Mouse (Mus musculus): ENCODE data around the gene Ikbke. TPM values are rescaled to one million over a fixed set of nuclear protein-coding genes. Genes with fewer than 3 reads are reported as not detected.
A peak's percentile ranks its signal among the peaks of the same experiment; 100 is the strongest.

The Ikbke gene
- total and polyA plus RNA-seq, 3 experiments, result 14.0 to 43.8 (median 29.5) TPM

DNA sequence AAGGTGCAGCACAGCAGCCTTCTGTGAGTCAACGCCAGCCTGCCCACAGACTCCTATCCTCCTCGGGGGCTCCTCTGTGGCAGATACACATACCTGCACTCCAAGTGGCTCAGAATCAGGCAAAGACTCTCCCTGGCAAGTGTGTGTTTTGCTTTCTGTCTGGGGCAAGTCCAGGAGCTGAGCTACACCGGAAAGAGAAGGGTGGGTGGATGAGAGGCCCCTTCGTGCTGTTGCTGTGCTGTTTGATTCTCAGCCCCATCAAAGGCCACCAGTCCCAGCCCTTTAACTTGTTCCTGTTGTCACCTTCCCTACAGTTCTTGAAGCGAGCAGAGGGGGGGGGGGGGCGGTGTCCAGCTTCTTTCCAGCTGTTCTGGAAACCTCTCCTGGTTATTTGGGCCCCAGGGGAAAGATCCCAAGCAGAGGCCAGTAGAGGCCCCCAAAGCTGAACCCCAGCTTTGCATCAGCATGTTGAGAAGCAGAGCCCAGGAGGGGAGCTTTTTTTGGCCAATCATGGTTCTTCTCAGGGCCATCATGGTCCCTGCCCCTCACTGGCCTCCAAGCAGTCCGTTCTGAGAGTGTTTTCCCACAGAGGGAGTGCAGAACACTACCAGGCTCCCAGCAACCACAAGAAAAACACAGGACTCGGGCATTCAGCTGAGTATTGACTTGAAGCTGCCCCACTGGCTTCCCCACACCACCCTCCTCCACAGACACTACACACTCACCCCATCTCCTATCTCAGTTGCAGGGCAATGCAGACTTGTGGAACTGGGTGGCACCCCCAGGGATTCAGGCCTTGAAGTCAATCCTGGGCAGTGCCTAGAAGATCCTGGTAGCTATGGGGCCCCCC, 575 bp downstream of the Ikbke start:
- H3K4me3 ChIP-seq (replicated peaks in 1 of 3; ENCODE audit: low read depth in 2 of 3, low read length in 2 of 3, poor library complexity in 1 of 3), result peak overlapping the region; percentile 62 to 83 (median 81)
- dilution Hi-C loops (cut with MboI; ENCODE audit: extremely low pct_ligation_motif_present, extremely low pct_unique_long_range_greater_than_20kb, low sequenced_read_pairs) (no loop called here), in situ Hi-C loops (cut with MboI; ENCODE audit: low pct_ligation_motif_present, low pct_unique_long_range_greater_than_20kb, low sequenced_read_pairs) (no loop called here)
- peak overlapping the region; percentile 88 for H3K9ac ChIP-seq (ENCODE audit: insufficient read depth, low read depth)
- 0 out of 2 replicates have a peak, but pooled peaks have one; percentile 7 for TF ChIP-seq TBP (conservative IDR thresholded peaks at IDR 0.05; ENCODE audit: low read depth, low read length)
- no peak for TF ChIP-seq JUN (IDR thresholded peaks at IDR 0.05; ENCODE audit: insufficient read depth, low read depth, low read length)
- TF ChIP-seq TCF12 (IDR thresholded peaks at IDR 0.05; ENCODE audit: low read depth, low read length), result 0 out of 2 replicates have a peak, but pooled peaks have one; percentile 3
- peak overlapping the region; percentile 92 for H3K4me2 ChIP-seq (ENCODE audit: insufficient read depth, low read depth, poor library complexity, severe bottlenecking)
- H3K79me2 ChIP-seq (replicated peaks; ENCODE audit: control insufficient read depth, extremely low read depth, insufficient read depth, poor library complexity, severe bottlenecking), result peaks cover 18% of the 10 kb centered on the region
- peak overlapping the region; percentile 61 for H3K27ac ChIP-seq (ENCODE audit: insufficient read depth, low read depth)
- peaks cover 13 to 35% of the 10 kb centered on the region in 2 experiments for H3K36me3 ChIP-seq (replicated peaks in 1 of 2; ENCODE audit: control insufficient read depth in 1 of 2, insufficient read depth in 1 of 2, low read length in 1 of 2)
- DNase-seq (ENCODE audit: extremely low read depth), result no peak
- H3K9me3 ChIP-seq (replicated peaks; ENCODE audit: low read length), result no peaks in the 10 kb centered on the region
- H3K4me1 ChIP-seq (ENCODE audit: control insufficient read depth in 1 of 2, insufficient read depth in 2 of 2), result peaks cover 28 to 69% of the 10 kb centered on the region in 2 experiments
- no peaks in the 10 kb centered on the region for H3K27me3 ChIP-seq (replicated peaks)

DNA sequence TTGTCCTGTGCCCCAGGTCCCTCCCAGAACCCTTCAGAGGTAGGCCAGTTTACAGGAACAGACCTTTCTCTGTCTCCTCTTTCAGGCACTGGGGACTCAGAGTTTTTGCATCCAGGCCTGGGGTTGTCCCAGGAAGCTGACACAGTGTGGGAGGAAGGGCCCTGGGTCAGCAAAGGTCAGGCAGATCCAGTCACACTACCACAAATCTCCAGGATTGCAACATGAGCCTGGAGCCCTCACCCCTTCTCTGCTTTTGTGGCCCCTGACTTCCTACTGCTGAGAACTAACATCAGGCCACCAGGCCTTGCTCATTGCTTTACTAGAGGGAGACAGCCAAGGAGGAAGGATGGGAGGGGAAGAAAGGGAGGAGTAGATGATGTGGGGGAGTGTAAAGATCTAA, 2.6 kb downstream of the Ikbke start:
- in situ Hi-C loops (cut with MboI; ENCODE audit: low pct_ligation_motif_present, low pct_unique_long_range_greater_than_20kb, low sequenced_read_pairs) (no loop called here), dilution Hi-C loops (cut with MboI; ENCODE audit: extremely low pct_ligation_motif_present, extremely low pct_unique_long_range_greater_than_20kb, low sequenced_read_pairs) (no loop called here)
- peak overlapping the region in 2 of 3 experiments; percentile 35 to 62 for H3K4me3 ChIP-seq (replicated peaks in 1 of 3; ENCODE audit: low read depth in 2 of 3, low read length in 2 of 3, poor library complexity in 1 of 3)
- peak overlapping the region; percentile 47; the same call in 1 of the 2 replicates for H3K27ac ChIP-seq (ENCODE audit: insufficient read depth, low read depth)
- peak overlapping the region; percentile 48; the same call in 1 of the 2 replicates for H3K4me2 ChIP-seq (ENCODE audit: insufficient read depth, low read depth, poor library complexity, severe bottlenecking)
- no peak for DNase-seq (ENCODE audit: extremely low read depth)
- peaks cover 30 to 55% of the 10 kb centered on the region in 2 experiments for H3K36me3 ChIP-seq (replicated peaks in 1 of 2; ENCODE audit: control insufficient read depth in 1 of 2, insufficient read depth in 1 of 2, low read length in 1 of 2)
- H3K79me2 ChIP-seq (replicated peaks; ENCODE audit: control insufficient read depth, extremely low read depth, insufficient read depth, poor library complexity, severe bottlenecking), result peaks cover 18% of the 10 kb centered on the region
- H3K4me1 ChIP-seq (ENCODE audit: control insufficient read depth in 1 of 2, insufficient read depth in 2 of 2), result peaks cover 24 to 74% of the 10 kb centered on the region in 2 experiments
- H3K9me3 ChIP-seq (replicated peaks; ENCODE audit: low read length), result no peaks in the 10 kb centered on the region
- no peaks in the 10 kb centered on the region for H3K27me3 ChIP-seq (replicated peaks)
- TF ChIP-seq RAD21 (IDR thresholded peaks at IDR 0.05; ENCODE audit: low read depth, low read length) (no peak), ETS1 (conservative IDR thresholded peaks at IDR 0.05; ENCODE audit: low read depth, low read length) (0 out of 2 replicates have a peak, but pooled peaks have one; percentile 5), CHD1 (IDR thresholded peaks at IDR 0.05; ENCODE audit: low read depth, low read length) (peak; percentile 48; the same call in 1 of the 2 replicates), MEF2A (IDR thresholded peaks at IDR 0.05; ENCODE audit: borderline replicate concordance, low read depth, low read length) (no peak), SMC3 (IDR thresholded peaks at IDR 0.05; ENCODE audit: low read depth, low read length) (no peak), CHD2 (IDR thresholded peaks at IDR 0.05; ENCODE audit: low read length) (no peak), IRF4 (IDR thresholded peaks at IDR 0.05; ENCODE audit: low read depth, low read length) (no peak), CTCF (conservative IDR thresholded peaks at IDR 0.05 in 1 of 2, IDR thresholded peaks at IDR 0.05 in 1 of 2; ENCODE audit: low read depth in 2 of 2, low read length in 2 of 2) (no peak), POLR2AphosphoS2 (IDR thresholded peaks at IDR 0.05; ENCODE audit: low read depth, low read length) (no peak), MYC (IDR thresholded peaks at IDR 0.05; ENCODE audit: low read depth, low read length) (no peak), ELF1 (IDR thresholded peaks at IDR 0.05; ENCODE audit: low read depth, low read length) (0 out of 2 replicates have a peak, but pooled peaks have one; percentile 38), PAX5 (IDR thresholded peaks at IDR 0.05; ENCODE audit: low read length) (no peak), USF1 (IDR thresholded peaks at IDR 0.05; ENCODE audit: low read depth, low read length) (no peak), GABPA (IDR thresholded peaks at IDR 0.05; ENCODE audit: insufficient replicate concordance, low read depth, low read length) (no peak)
- peak overlapping the region; percentile 52; the same call in 1 of the 2 replicates for H3K9ac ChIP-seq (ENCODE audit: insufficient read depth, low read depth)
